Mouse (Mus musculus): ENCODE measurements around the gene Vmn1r163. TPM values are rescaled to one million over a fixed set of nuclear protein-coding genes. Genes with fewer than 3 reads are reported as not detected.
"Not testable (repeated sequence)": the region's sequence is repeated elsewhere in the genome, so short reads cannot be mapped to it uniquely, and the experiment has no call there.

Gene Vmn1r163
- total RNA-seq (2015; ENCODE audit: low replicate concordance) (not detected in 2 replicates), total RNA-seq (2017; ENCODE audit: low replicate concordance) (not detected in 2 replicates)

DNA sequence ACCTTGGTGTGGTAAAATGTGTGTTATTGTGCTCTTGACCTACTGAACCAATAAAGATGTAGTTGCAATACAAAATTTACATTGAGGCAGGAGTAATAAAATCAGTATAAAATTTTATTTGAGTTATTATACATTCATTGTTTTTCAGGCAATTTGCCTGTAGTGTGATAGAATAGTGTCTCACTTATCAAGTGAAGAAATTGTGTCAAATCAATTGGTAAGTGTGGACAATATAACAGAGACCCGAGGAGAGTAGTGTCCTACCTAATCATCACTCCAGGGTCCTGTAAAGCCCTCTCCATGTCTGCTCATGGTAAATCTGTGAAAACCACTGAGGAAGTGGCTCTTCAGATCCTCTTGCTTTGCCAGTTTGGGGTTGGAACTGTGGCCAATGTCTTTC lies at the start of gene Vmn1r163:
Vmn1r163 (plus strand) TSS at position 301 of the 400 bp plus-strand sequence.
- not testable (repeated sequence) for ATAC-seq (replicated peaks; ENCODE audit: low FRiP score, poor library complexity, severe bottlenecking)

DNA sequence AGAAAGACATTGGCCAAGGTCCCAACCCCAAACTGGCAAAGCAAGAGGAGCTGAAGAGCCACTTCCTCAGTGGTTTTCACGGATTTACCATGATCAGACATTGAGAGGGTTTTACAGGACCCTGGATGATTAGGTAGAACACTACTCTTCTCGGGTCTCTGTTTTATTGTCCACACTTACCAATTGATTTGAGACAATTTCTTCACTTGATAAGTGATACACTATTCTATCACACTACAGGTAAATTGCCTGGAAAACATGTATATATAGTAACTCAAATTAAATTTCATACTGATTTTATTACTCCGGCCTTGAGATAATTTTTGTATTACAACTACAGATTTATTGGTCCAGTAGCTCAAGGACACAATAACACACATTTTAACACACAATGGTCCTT lies 35.5 kb upstream of the Vmn1r163 start, which contains the start of gene Gm4216:
Gm4216 (minus strand) TSS at position 101 of the 400 bp plus-strand sequence.
- ATAC-seq (replicated peaks; ENCODE audit: low FRiP score, poor library complexity, severe bottlenecking) = not testable (repeated sequence)

DNA sequence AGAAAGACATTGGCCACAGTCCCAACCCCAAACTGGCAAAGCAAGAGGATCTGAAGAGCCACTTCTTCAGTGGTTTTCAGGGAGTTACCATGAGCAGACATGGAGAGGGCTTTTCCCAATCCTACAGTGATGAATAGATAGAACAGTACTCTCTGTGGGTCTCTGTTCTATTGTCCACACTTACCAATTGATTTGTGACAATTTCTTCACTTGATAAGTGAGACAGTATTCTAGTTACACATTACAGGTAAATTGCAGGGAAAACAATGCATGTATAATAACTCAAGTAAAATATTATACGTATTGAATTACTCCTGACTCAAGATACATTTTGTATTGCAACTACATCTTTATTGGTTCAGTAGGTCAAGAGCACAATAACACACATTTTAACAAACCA lies 12.0 kb downstream of the Vmn1r163 start, which contains the start of gene Gm8720:
Gm8720 (minus strand) TSS at position 101 of the 400 bp plus-strand sequence.
- not testable (repeated sequence) for ATAC-seq (replicated peaks; ENCODE audit: low FRiP score, poor library complexity, severe bottlenecking)

Other genes starting within 250 kb of the Vmn1r163 start
- gene Vmn1r159, start 211.9 kb upstream of the Vmn1r163 start, total RNA-seq (2015; ENCODE audit: low replicate concordance) = not detected in 2 replicates
- gene Vmn1r159, start 211.9 kb upstream of the Vmn1r163 start, total RNA-seq (2017; ENCODE audit: low replicate concordance) = not detected in 2 replicates
- not detected in 2 replicates for gene Vmn1r160, start 184.3 kb upstream of the Vmn1r163 start, total RNA-seq (2015; ENCODE audit: low replicate concordance)
- gene Vmn1r160, start 184.3 kb upstream of the Vmn1r163 start, total RNA-seq (2017; ENCODE audit: low replicate concordance) = not detected in 2 replicates
- not detected in 2 replicates for gene Gm4214, start 70.9 kb upstream of the Vmn1r163 start, total RNA-seq (2015; ENCODE audit: low replicate concordance)
- not detected in 2 replicates for gene Gm4214, start 70.9 kb upstream of the Vmn1r163 start, total RNA-seq (2017; ENCODE audit: low replicate concordance)
- gene Gm4216, start 35.6 kb upstream of the Vmn1r163 start, total RNA-seq (2015; ENCODE audit: low replicate concordance) = not detected in 2 replicates
- gene Gm4216, start 35.6 kb upstream of the Vmn1r163 start, total RNA-seq (2017; ENCODE audit: low replicate concordance) = not detected in 2 replicates
- gene Gm8720, start 11.9 kb downstream of the Vmn1r163 start, total RNA-seq (2015; ENCODE audit: low replicate concordance) = not detected in 2 replicates
- gene Gm8720, start 11.9 kb downstream of the Vmn1r163 start, total RNA-seq (2017; ENCODE audit: low replicate concordance) = not detected in 2 replicates
- gene Gm10662, start 88.9 kb downstream of the Vmn1r163 start, total RNA-seq (2015; ENCODE audit: low replicate concordance) = not detected in 2 replicates
- not detected in 2 replicates for gene Gm10662, start 88.9 kb downstream of the Vmn1r163 start, total RNA-seq (2017; ENCODE audit: low replicate concordance)
- gene Vmn1r165, start 161.8 kb downstream of the Vmn1r163 start, total RNA-seq (2015; ENCODE audit: low replicate concordance) = not detected in 2 replicates
- gene Vmn1r165, start 161.8 kb downstream of the Vmn1r163 start, total RNA-seq (2017; ENCODE audit: low replicate concordance) = not detected in 2 replicates
- not detected in 2 replicates for gene Vmn1r166, start 196.1 kb downstream of the Vmn1r163 start, total RNA-seq (2015; ENCODE audit: low replicate concordance)
- gene Vmn1r166, start 196.1 kb downstream of the Vmn1r163 start, total RNA-seq (2017; ENCODE audit: low replicate concordance) = not detected in 2 replicates
- gene Gm6902, start 223.4 kb downstream of the Vmn1r163 start, total RNA-seq (2015; ENCODE audit: low replicate concordance) = not detected in 2 replicates
- gene Gm6902, start 223.4 kb downstream of the Vmn1r163 start, total RNA-seq (2017; ENCODE audit: low replicate concordance) = not detected in 2 replicates
- gene Nlrp4e, start 245.7 kb downstream of the Vmn1r163 start, total RNA-seq (2015; ENCODE audit: low replicate concordance) = not detected in 2 replicates
- not detected in 2 replicates for gene Nlrp4e, start 245.7 kb downstream of the Vmn1r163 start, total RNA-seq (2017; ENCODE audit: low replicate concordance)